Mouse (Mus musculus) testis, adult 2 months (tissue): Measurements from ENCODE around the gene Kdm5b.

Source experiments
- CTCF ChIP-seq: fragments of 200-500 bp; IDR thresholded peaks from 2 replicates; pipeline ENCODE4 v1.5.1; 2012; ENCODE audit warnings: low read depth, mild to moderate bottlenecking, inconsistent platforms, low read length, moderate library complexity; ENCODE audit not compliant: control insufficient read depth, insufficient read depth, insufficient replicate concordance
- POLR2A ChIP-seq: fragments of 200-500 bp; IDR thresholded peaks from 2 replicates; pipeline ENCODE4 v1.6.1; 2012; ENCODE audit warnings: low read depth, mild to moderate bottlenecking, inconsistent platforms, low read length, moderate library complexity; ENCODE audit not compliant: control insufficient read depth

DNA sequence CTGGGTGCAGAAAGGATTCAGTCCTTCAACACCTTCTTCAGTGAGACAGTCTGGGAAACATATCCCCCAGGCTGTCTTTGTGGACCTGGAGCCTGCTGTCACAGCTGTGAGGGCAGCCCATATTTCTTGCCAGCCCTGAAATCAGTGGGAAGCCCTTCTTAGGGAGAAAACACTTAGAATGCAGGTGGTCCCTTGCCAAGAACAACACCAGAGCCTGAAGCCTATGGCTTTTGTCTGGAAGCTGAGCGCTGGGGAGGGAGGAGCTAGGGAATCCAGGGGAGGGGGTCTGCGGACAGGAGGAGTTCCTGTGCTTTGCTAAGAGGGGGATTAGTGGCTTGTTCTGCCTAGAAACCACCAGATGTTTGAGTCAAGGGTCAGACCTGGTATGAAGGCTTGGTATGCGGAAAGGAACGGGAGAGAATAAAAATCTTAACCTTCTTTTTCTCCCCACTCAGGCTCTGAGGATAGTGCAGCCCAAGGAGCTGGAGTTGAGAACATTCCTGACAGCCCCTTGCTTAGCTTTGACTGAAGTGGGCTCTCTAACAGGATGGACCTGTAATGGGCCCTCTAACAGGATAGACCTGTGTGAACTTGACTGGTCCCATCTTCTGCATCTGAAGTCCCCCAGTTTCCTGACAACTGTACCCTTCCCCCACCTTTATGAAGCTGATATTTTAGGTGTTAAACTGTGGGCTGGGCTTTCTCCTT is 43.3 kb upstream of the Kdm5b start:
- no peak for TF ChIP-seq POLR2A
- no peak for TF ChIP-seq CTCF
